Mouse (Mus musculus) left cerebral cortex, adult 8-10 months (tissue): ENCODE measurements around the gene Fam129a. TPM values are rescaled to one million over a fixed set of nuclear protein-coding genes. Genes with fewer than 3 reads are reported as not detected.

Experiments used
- DNase-seq, 2 experiments: peaks; one replicate each; pipeline ENCODE4 v3.0.0; 2022; ENCODE audit warnings: low spot score in 2 of 2
- total RNA-seq, 4 experiments: library from RNA; stranded (reverse); gene quantifications; 2 replicates each; pipeline ENCODE4 v1.2.4; 2022

Fam129a gene
- total RNA-seq, 4 experiments from 2014 or later: 1.5 to 3.0 (median 2.7) TPM

DNA sequence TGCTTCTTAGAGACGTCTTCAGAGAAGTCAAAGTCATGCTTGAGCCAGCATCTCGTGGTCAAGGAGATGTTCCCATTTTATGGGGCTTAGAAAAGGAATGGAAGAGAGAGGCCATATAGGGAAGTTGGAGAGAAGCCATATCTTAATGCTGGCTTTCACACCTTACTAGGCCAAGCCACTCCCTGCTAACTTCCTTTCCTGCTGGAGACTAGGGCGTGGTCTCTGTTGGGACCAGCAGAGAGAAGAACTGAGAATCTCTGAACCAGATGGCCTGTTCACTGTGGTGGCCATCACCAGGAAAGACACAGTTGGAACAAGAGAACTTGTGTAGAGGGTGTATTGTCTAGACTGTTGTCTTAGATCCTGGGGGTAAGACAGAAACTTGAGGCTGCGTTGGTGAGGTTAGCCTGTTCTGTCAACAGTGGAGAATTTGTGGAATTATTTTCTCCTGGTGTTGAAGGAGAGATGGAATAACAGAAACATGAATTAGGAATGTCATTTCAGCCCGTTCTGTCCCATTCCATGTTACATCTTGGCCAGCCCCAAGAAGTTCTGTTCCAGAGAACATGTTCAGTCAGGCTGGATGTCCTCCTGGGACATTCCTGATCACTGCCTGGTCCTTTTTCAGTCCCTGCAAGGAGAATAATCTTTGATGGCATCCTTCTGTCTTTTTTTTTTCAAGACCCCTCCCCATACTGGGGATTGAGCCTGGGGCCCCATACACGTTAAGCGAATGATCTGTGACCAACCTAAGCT lies 90.9 kb downstream of the Fam129a start:
- no peak for DNase-seq

DNA sequence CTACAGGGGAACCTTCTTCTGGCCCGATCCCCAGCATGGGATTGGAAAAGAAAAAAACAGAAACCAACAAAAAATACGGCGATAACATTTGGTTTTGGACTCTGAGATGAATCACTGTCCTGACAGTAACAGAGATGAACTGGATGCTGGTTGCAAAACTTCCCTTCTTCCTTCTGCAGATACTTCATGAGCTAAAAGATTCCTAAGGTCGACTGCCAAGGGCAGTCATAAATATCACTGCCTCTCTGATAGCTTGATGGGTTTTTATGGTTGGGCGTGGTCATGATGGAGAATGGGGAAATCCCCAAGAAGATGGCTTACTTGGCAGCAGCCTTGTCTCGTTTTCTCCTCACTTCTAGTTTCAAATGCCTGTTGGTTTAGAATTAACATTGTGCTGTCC lies 92.0 kb downstream of the Fam129a start:
- no peak for DNase-seq

DNA sequence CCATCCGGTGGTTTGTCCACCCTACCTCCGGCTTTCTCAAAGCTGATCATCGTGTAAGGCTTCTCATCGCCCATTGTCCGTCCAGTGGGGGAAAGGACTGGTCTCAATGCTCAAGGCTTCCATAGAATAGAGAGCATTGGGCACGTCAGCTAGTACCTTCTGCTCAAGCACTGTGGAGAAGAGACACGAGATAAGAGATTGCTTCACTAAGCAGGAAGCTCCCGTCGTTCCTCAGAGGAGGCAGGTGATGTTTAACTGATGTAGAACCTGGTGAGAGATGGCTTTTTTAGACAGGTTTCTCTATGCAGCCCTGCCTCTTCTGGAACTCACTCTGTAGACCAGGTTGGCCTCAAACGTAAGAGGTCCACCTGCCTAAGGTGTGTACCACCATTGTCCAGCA lies 93.4 kb downstream of the Fam129a start:
- no peak for DNase-seq

- DNase-seq: no peak
Observed at GRCm38 (mm10) chr1:151664837-151665431, 93.9 kb downstream of the Fam129a start.

DNA sequence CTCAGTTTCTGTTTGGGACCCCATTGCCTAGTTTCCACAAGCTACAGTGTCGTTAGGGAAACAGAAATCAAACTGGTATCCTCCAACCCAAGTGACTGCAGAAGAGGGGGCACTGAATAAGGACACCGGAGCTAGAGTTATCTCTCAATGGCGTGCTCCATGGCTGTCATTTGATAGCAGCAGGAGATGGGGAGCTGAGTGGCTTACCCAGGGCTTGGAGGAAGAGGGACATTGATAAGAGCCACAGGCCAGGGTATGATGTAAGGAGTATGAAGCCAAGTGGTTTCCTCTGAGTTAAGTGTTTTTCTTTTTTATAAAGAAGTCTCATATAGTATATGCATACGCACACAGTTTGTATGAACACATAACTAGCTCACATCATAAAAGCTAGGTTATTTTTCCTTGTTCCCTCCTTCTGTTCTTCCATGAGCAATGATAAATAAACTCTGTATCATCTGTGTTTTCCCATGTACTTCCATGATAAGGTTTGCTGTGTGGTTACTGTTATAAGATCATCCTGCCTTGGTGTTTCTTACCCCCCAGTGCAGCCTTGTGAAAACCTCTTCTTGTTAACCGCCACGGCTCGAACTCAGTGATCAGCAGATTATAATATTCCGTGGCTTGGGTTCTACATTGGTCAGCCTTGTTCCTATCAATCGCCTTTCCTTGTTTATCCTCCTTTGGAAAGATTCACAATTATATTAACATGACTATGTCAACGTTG lies 96.5 kb downstream of the Fam129a start:
- DNase-seq: no peak

- no peak for DNase-seq
Observed at GRCm38 (mm10) chr1:151670006-151670591, 99.1 kb downstream of the Fam129a start.

GRCm38 (mm10) chr1:151675684-151676083 lies 104.7 kb downstream of the Fam129a start:
- no peak for DNase-seq

- no peak for DNase-seq
Observed at GRCm38 (mm10) chr1:151677185-151677809, 106.3 kb downstream of the Fam129a start.

GRCm38 (mm10) chr1:151677975-151678374 lies 107.0 kb downstream of the Fam129a start:
- no peak for DNase-seq

- DNase-seq: no peak
Observed at GRCm38 (mm10) chr1:151679153-151679552, 108.2 kb downstream of the Fam129a start.

GRCm38 (mm10) chr1:151679883-151680613 lies 109.1 kb downstream of the Fam129a start:
- DNase-seq: no peak

GRCm38 (mm10) chr1:151680971-151681370 lies 110.0 kb downstream of the Fam129a start:
- DNase-seq: no peak

DNA sequence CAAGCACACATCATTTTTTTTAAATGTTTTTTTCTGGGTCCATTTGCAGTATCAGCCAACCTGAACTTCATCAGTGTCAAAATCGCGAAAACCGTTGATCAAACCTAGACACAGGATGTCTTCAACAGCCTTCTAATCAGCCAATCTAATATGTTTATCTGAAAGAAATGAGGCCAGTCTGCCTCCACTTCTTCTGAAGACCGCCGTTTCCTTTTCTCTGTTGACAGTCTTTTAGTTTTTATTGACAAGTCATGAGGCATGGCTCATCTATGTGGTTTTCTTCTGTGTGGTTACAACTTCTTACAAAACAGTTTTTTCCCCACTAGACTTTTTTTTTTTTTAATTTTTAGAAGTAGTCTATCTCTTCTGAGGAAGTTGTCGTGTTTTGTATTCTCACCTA lies 111.9 kb downstream of the Fam129a start:
- no peak for DNase-seq

- DNase-seq: no peak
Observed at GRCm38 (mm10) chr1:151684451-151684892, 113.5 kb downstream of the Fam129a start.

GRCm38 (mm10) chr1:151684978-151685377 lies 114.0 kb downstream of the Fam129a start:
- no peak for DNase-seq

DNA sequence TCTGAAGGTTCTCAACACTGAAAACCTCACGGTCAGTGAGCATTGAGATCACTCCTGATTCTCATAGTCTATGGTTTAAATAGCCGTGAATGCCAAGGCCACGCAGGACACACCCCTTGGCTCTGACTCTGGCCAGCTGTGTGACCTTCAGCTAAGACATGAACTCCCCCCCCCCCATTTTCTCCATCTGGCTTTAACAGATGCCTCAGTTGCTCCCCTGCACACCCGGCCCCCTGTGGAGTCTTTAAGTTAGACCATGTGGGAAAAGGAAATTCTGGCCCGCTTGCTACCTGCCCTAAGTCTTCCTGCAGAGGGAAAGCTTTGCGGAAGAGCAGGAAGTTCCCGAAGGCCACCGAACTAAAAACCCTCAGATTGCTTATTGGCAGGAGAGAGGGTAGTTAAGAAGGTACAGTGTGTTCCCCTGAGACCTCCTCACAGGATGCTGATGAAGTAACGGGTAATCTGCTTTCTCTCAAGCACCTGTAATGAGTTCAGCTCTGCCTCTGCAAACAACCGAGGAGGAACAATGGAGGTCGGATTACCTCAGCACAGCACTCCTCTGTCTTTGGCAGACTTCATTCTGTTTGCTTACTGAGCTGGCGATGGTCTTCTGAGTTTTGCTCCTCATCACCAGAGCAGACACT lies 114.8 kb downstream of the Fam129a start:
- no peak for DNase-seq

- no peak for DNase-seq
Observed at GRCm38 (mm10) chr1:151686696-151687095, 115.7 kb downstream of the Fam129a start.

- no peak for DNase-seq
Observed at GRCm38 (mm10) chr1:151689032-151689431, 118.0 kb downstream of the Fam129a start.

DNA sequence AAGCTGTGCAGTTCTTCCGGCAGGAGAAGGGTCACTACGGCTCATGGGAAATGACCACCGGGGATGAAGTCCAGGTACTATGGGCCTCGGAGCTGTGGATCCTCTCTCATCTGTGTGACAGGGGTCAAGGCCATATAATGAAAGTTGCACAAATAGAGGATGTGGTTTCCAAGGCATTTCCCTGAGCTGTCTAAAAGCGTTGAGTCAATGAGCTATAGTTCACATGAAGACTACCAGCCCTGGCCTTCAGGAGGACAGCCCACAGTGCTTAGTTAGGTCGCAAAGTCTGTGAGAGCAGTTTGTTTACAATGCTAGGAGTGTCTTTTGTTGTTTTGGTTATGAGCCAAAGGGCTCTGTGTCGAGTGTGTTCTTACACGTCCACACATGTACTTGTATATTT lies 118.6 kb downstream of the Fam129a start:
- DNase-seq: no peak

GRCm38 (mm10) chr1:151690061-151690460 lies 119.1 kb downstream of the Fam129a start:
- no peak for DNase-seq
